Mouse (Mus musculus): ENCODE measurements around the gene Sag.
A peak's percentile ranks its signal among the peaks of the same experiment; 100 is the strongest.

Gene Sag

GRCm38 (mm10) chr1:87824420-87824995 lies 21.0 kb downstream of the Sag start:
- no peak for DNase-seq (ENCODE audit: low read depth)

GRCm38 (mm10) chr1:87825281-87825680 lies 21.8 kb downstream of the Sag start:
- no peak for DNase-seq (ENCODE audit: low read depth)

- DNase-seq (ENCODE audit: low read depth) = peak; percentile 33
Observed at GRCm38 (mm10) chr1:87825991-87826390, 22.5 kb downstream of the Sag start.

GRCm38 (mm10) chr1:87826474-87826873 lies 23.0 kb downstream of the Sag start:
- DNase-seq (ENCODE audit: low read depth) = no peak

GRCm38 (mm10) chr1:87827476-87827875 lies 24.0 kb downstream of the Sag start:
- DNase-seq (ENCODE audit: low read depth) = peak; percentile 73

- peak; percentile 77 for DNase-seq (ENCODE audit: low read depth)
Observed at GRCm38 (mm10) chr1:87828185-87828584, 24.7 kb downstream of the Sag start.

GRCm38 (mm10) chr1:87828926-87829580 lies 25.6 kb downstream of the Sag start:
- peak; percentile 10 for DNase-seq (ENCODE audit: low read depth)

- DNase-seq (ENCODE audit: low read depth) = peak; percentile 50
Observed at GRCm38 (mm10) chr1:87829621-87830211, 26.2 kb downstream of the Sag start.

- no peak for DNase-seq (ENCODE audit: low read depth)
Observed at GRCm38 (mm10) chr1:87836453-87836852, 33.0 kb downstream of the Sag start.

- no peak for DNase-seq (ENCODE audit: low read depth)
Observed at GRCm38 (mm10) chr1:87837018-87837417, 33.5 kb downstream of the Sag start.

- DNase-seq (ENCODE audit: low read depth) = no peak
Observed at GRCm38 (mm10) chr1:87840411-87841208, 37.1 kb downstream of the Sag start.

- peak; percentile 43 for DNase-seq (ENCODE audit: low read depth)
Observed at GRCm38 (mm10) chr1:87846801-87847474, 43.5 kb downstream of the Sag start.

GRCm38 (mm10) chr1:87847475-87848168 lies 44.1 kb downstream of the Sag start:
- DNase-seq (ENCODE audit: low read depth) = no peak

GRCm38 (mm10) chr1:87848237-87848996 lies 44.9 kb downstream of the Sag start:
- no peak for DNase-seq (ENCODE audit: low read depth)

- peak; percentile 29 for DNase-seq (ENCODE audit: low read depth)
Observed at GRCm38 (mm10) chr1:87849278-87849677, 45.8 kb downstream of the Sag start.

GRCm38 (mm10) chr1:87851344-87851743 lies 47.9 kb downstream of the Sag start:
- DNase-seq (ENCODE audit: low read depth) = no peak

GRCm38 (mm10) chr1:87852081-87852790 lies 48.8 kb downstream of the Sag start:
- DNase-seq (ENCODE audit: low read depth) = no peak

GRCm38 (mm10) chr1:87852892-87853600 lies 49.6 kb downstream of the Sag start, which contains the start of gene Dgkd:
Gene Dgkd, plus strand, starts transcription at chr1:87853287.
- peak; percentile 75 for DNase-seq (ENCODE audit: low read depth)

- peak; percentile 32 for DNase-seq (ENCODE audit: low read depth)
Observed at GRCm38 (mm10) chr1:87853601-87854361, 50.3 kb downstream of the Sag start.
